Mouse (Mus musculus) CH12.LX (cell line): ENCODE data around the gene Suox. TPM values are rescaled to one million over a fixed set of nuclear protein-coding genes. Genes with fewer than 3 reads are reported as not detected.
A peak's percentile ranks its signal among the peaks of the same experiment; 100 is the strongest.

Experiments used
- DNase-seq: peaks from one replicate; pipeline ENCODE4 v3.0.0-alpha.2; 2013; ENCODE audit errors: extremely low read depth
- H3K27ac ChIP-seq: 2 replicates; pipeline ENCODE4 v1.5.1; 2012; ENCODE audit warnings: low read depth, mild to moderate bottlenecking, control low read depth, moderate library complexity; ENCODE audit not compliant: insufficient read depth
- H3K27me3 ChIP-seq: replicated peaks from 2 replicates; pipeline ENCODE3; 2012; ENCODE audit warnings: inconsistent platforms
- H3K36me3 ChIP-seq, 2 experiments: replicated peaks in 1 of 2; 2 replicates each; pipeline versions ENCODE3 to v1.6.1; 2012; ENCODE audit warnings: inconsistent platforms in 1 of 2, low read length in 1 of 2, mild to moderate bottlenecking in 1 of 2, mixed read lengths in 1 of 2, moderate library complexity in 1 of 2; ENCODE audit not compliant: control insufficient read depth in 1 of 2, insufficient read depth in 1 of 2
- H3K4me1 ChIP-seq, 2 experiments: 2 replicates each; pipeline ENCODE4 v1.6.1; 2012; ENCODE audit warnings: inconsistent platforms in 1 of 2, moderate library complexity in 1 of 2; ENCODE audit not compliant: insufficient read depth in 2 of 2, control insufficient read depth in 1 of 2
- H3K4me2 ChIP-seq: 2 replicates; pipeline ENCODE4 v1.6.1; 2012; ENCODE audit warnings: low read depth, mild to moderate bottlenecking, control low read depth; ENCODE audit not compliant: poor library complexity, insufficient read depth, severe bottlenecking
- H3K4me3 ChIP-seq, 3 experiments: fragments of 150-350 bp in 1 of 3; sonication (generic) in 1 of 3; replicated peaks in 1 of 3; 2 replicates each; pipeline versions ENCODE3 to v1.5.1; 2011 to 2012; ENCODE audit warnings: low read depth in 2 of 3, low read length in 2 of 3, mild to moderate bottlenecking in 2 of 3, moderate library complexity in 2 of 3, control low read depth in 1 of 3, improper control_type of control experiment in 1 of 3, inconsistent platforms in 1 of 3, mixed read lengths in 1 of 3; ENCODE audit not compliant: poor library complexity in 1 of 3
- H3K79me2 ChIP-seq: replicated peaks from 2 replicates; pipeline ENCODE4 v1.6.1; 2012; ENCODE audit warnings: mild to moderate bottlenecking, moderate library complexity; ENCODE audit not compliant: control insufficient read depth, poor library complexity, insufficient read depth, severe bottlenecking; ENCODE audit errors: extremely low read depth
- H3K9ac ChIP-seq: 2 replicates; pipeline ENCODE4 v1.6.1; 2012; ENCODE audit warnings: low read depth, mild to moderate bottlenecking, control low read depth, moderate library complexity; ENCODE audit not compliant: insufficient read depth
- H3K9me3 ChIP-seq: replicated peaks from 2 replicates; pipeline ENCODE3; 2012; ENCODE audit warnings: low read length, inconsistent platforms, mixed read lengths
- BHLHE40 ChIP-seq: IDR thresholded peaks from 2 replicates; pipeline ENCODE4 v1.6.1; 2011; ENCODE audit warnings: mild to moderate bottlenecking, low read depth, low read length, improper control_type of control experiment
- CHD1 ChIP-seq: IDR thresholded peaks from 2 replicates; pipeline ENCODE4 v1.6.1; 2012; ENCODE audit warnings: low read depth, low read length, improper control_type of control experiment, inconsistent platforms
- CTCF ChIP-seq, 2 experiments: IDR thresholded peaks in 1 of 2; conservative IDR thresholded peaks in 1 of 2; 2 replicates each; pipeline ENCODE4 v1.5.1; 2011 to 2012; ENCODE audit warnings: low read depth in 2 of 2, low read length in 2 of 2, improper control_type of control experiment in 1 of 2, inconsistent platforms in 1 of 2, mild to moderate bottlenecking in 1 of 2, moderate library complexity in 1 of 2
- E2F4 ChIP-seq: IDR thresholded peaks from 2 replicates; pipeline ENCODE4 v1.6.1; 2011; ENCODE audit warnings: low read depth, low read length, improper control_type of control experiment; ENCODE audit not compliant: insufficient replicate concordance
- ELF1 ChIP-seq: IDR thresholded peaks from 2 replicates; pipeline ENCODE4 v1.6.1; 2014; ENCODE audit warnings: low read depth, mild to moderate bottlenecking, inconsistent platforms, low read length, improper control_type of control experiment
- EP300 ChIP-seq: IDR thresholded peaks from 2 replicates; pipeline ENCODE4 v1.6.1; 2011; ENCODE audit warnings: low read length, improper control_type of control experiment
- ETS1 ChIP-seq: conservative IDR thresholded peaks from 2 replicates; pipeline ENCODE4 v1.6.1; 2012; ENCODE audit warnings: low read depth, mild to moderate bottlenecking, inconsistent platforms, low read length, improper control_type of control experiment, moderate library complexity
- GABPA ChIP-seq: IDR thresholded peaks from 2 replicates; pipeline ENCODE4 v1.6.1; 2012; ENCODE audit warnings: low read depth, low read length, improper control_type of control experiment, inconsistent platforms; ENCODE audit not compliant: insufficient replicate concordance
- HCFC1 ChIP-seq: IDR thresholded peaks from 2 replicates; pipeline ENCODE4 v1.6.1; 2012; ENCODE audit warnings: low read depth, mild to moderate bottlenecking, inconsistent platforms, low read length, improper control_type of control experiment
- IRF4 ChIP-seq: IDR thresholded peaks from 2 replicates; pipeline ENCODE4 v1.6.1; 2014; ENCODE audit warnings: low read depth, mild to moderate bottlenecking, inconsistent platforms, low read length, improper control_type of control experiment
- JUN ChIP-seq: IDR thresholded peaks from 2 replicates; pipeline ENCODE4 v1.6.1; 2011; ENCODE audit warnings: low read depth, mild to moderate bottlenecking, low read length, improper control_type of control experiment, moderate library complexity; ENCODE audit not compliant: insufficient read depth
- JUND ChIP-seq: conservative IDR thresholded peaks from 2 replicates; pipeline ENCODE4 v1.6.1; 2011; ENCODE audit warnings: low read depth, low read length, improper control_type of control experiment
- KAT2A ChIP-seq: IDR thresholded peaks from 2 replicates; pipeline ENCODE4 v1.6.1; 2012; ENCODE audit warnings: low read length, improper control_type of control experiment, inconsistent platforms; ENCODE audit not compliant: insufficient replicate concordance
- MAFK ChIP-seq: IDR thresholded peaks from 2 replicates; pipeline ENCODE4 v1.6.1; 2011; ENCODE audit warnings: low read length, improper control_type of control experiment; ENCODE audit not compliant: insufficient replicate concordance
- MAX ChIP-seq: IDR thresholded peaks from 2 replicates; pipeline ENCODE4 v1.6.1; 2011; ENCODE audit warnings: low read length, improper control_type of control experiment
- MAZ ChIP-seq: IDR thresholded peaks from 2 replicates; pipeline ENCODE4 v1.6.1; 2012; ENCODE audit warnings: low read depth, mild to moderate bottlenecking, inconsistent platforms, low read length, improper control_type of control experiment, moderate library complexity
- MEF2A ChIP-seq: IDR thresholded peaks from 2 replicates; pipeline ENCODE4 v1.6.1; 2014; ENCODE audit warnings: low read depth, mild to moderate bottlenecking, inconsistent platforms, low read length, improper control_type of control experiment, borderline replicate concordance
- MXI1 ChIP-seq: IDR thresholded peaks from 2 replicates; pipeline ENCODE4 v1.6.1; 2011; ENCODE audit warnings: mild to moderate bottlenecking, low read depth, low read length, improper control_type of control experiment
- MYC ChIP-seq: IDR thresholded peaks from 2 replicates; pipeline ENCODE4 v1.6.1; 2011; ENCODE audit warnings: low read depth, mild to moderate bottlenecking, improper control_type of control experiment, low read length
- NELFE ChIP-seq: IDR thresholded peaks from 2 replicates; pipeline ENCODE4 v1.6.1; 2011; ENCODE audit warnings: low read depth, low read length, improper control_type of control experiment
- NRF1 ChIP-seq: IDR thresholded peaks from 2 replicates; pipeline ENCODE4 v1.6.1; 2014; ENCODE audit warnings: low read depth, mild to moderate bottlenecking, inconsistent platforms, low read length, improper control_type of control experiment, moderate library complexity
- PAX5 ChIP-seq: IDR thresholded peaks from 2 replicates; pipeline ENCODE4 v1.6.1; 2012; ENCODE audit warnings: low read length, inconsistent platforms, mixed read lengths
- POLR2A ChIP-seq: IDR thresholded peaks from 2 replicates; pipeline ENCODE4 v1.6.1; 2011; ENCODE audit warnings: low read depth, mild to moderate bottlenecking, improper control_type of control experiment, low read length
- POLR2AphosphoS2 ChIP-seq: IDR thresholded peaks from 2 replicates; pipeline ENCODE4 v1.6.1; 2011; ENCODE audit warnings: low read depth, low read length, improper control_type of control experiment
- RCOR1 ChIP-seq: conservative IDR thresholded peaks from 2 replicates; pipeline ENCODE4 v1.6.1; 2012; ENCODE audit warnings: low read depth, mild to moderate bottlenecking, inconsistent platforms, low read length, improper control_type of control experiment
- SIN3A ChIP-seq: IDR thresholded peaks from 2 replicates; pipeline ENCODE4 v1.6.1; 2012; ENCODE audit warnings: low read length, improper control_type of control experiment, inconsistent platforms
- SMC3 ChIP-seq: IDR thresholded peaks from 2 replicates; pipeline ENCODE4 v1.6.1; 2011; ENCODE audit warnings: low read depth, low read length, improper control_type of control experiment
- TBP ChIP-seq: conservative IDR thresholded peaks from 2 replicates; pipeline ENCODE4 v1.6.1; 2011; ENCODE audit warnings: low read depth, low read length, improper control_type of control experiment
- TCF12 ChIP-seq: IDR thresholded peaks from 2 replicates; pipeline ENCODE4 v1.6.1; 2014; ENCODE audit warnings: low read depth, mild to moderate bottlenecking, inconsistent platforms, low read length, improper control_type of control experiment
- UBTF ChIP-seq: IDR thresholded peaks from 2 replicates; pipeline ENCODE4 v1.6.1; 2012; ENCODE audit warnings: low read depth, mild to moderate bottlenecking, inconsistent platforms, low read length, improper control_type of control experiment, moderate library complexity
- USF2 ChIP-seq: conservative IDR thresholded peaks from 2 replicates; pipeline ENCODE4 v1.6.1; 2011; ENCODE audit warnings: low read depth, low read length, improper control_type of control experiment
- ZC3H11A ChIP-seq: IDR thresholded peaks from 2 replicates; pipeline ENCODE4 v1.6.1; 2012; ENCODE audit warnings: low read depth, mild to moderate bottlenecking, inconsistent platforms, low read length, improper control_type of control experiment
- ZKSCAN1 ChIP-seq: IDR thresholded peaks from 2 replicates; pipeline ENCODE4 v1.6.1; 2012; ENCODE audit warnings: low read depth, inconsistent platforms, low read length, improper control_type of control experiment, borderline replicate concordance
- ZMIZ1 ChIP-seq: IDR thresholded peaks from 2 replicates; pipeline ENCODE4 v1.6.1; 2012; ENCODE audit warnings: low read depth, mild to moderate bottlenecking, inconsistent platforms, low read length, improper control_type of control experiment
- ZNF384 ChIP-seq: IDR thresholded peaks from 2 replicates; pipeline ENCODE4 v1.6.1; 2012; ENCODE audit warnings: low read depth, low read length, improper control_type of control experiment, inconsistent platforms
- dilution Hi-C: fragments of 300-500 bp; cut with MboI; formaldehyde crosslinking; loops from 2 replicates; pipeline ENCODE4 v1.14.3; 2020; ENCODE audit warnings: low sequenced_read_pairs; ENCODE audit not compliant: extremely low pct_unique_long_range_greater_than_20kb, extremely low pct_ligation_motif_present
- in situ Hi-C: fragments of 300-500 bp; cut with MboI; formaldehyde crosslinking; loops from 3 replicates; pipeline ENCODE4 v1.14.3; 2019; ENCODE audit warnings: low sequenced_read_pairs, low pct_ligation_motif_present, low pct_unique_long_range_greater_than_20kb, mixed read lengths
- polyA plus RNA-seq: library from polyadenylated mRNA; unstranded; fragments of >175 nt; gene quantifications from 2 replicates; pipeline ENCODE4 v1.2.1, GENCODE M21; 2012; ENCODE audit warnings: low read depth; ENCODE audit not compliant: insufficient read length
- total RNA-seq, 2 experiments: library from RNA; depleted of rRNA; stranded (reverse); fragments of 300-350 nt in 1 of 2; fragments of >200 nt in 1 of 2; gene quantifications; 2 replicates each; pipeline ENCODE4 v1.2.3; 2012 to 2014

The Suox gene
- total and polyA plus RNA-seq, 3 experiments = 9.0 to 11.4 (median 10.5) TPM

DNA sequence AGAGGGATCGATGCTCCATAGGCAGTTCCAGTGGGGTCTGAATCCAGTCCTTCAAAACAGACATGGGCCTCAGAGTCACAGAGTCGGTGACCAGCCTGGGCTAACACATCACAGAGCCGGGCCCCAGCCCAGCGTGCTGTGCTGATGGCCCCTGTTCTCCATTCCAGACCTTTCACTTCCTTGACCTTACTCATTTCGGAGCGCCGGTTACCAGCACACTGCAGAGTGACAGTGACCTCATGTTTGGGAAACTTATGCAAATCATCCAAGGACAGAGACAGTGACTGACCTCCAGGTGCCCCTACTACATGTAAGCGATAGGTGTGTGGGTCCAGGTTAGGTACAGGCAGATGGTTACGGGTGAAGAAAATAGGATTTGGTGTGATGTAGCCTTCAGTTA is 2.7 kb downstream of the Suox start (continued):
- peak; percentile 75 for TF ChIP-seq TCF12
- TF ChIP-seq, all 38 proteins: peak for 14

- peaks cover 4% of the 10 kb centered on the region for H3K27me3 ChIP-seq
- dilution Hi-C loops = no loop called here
- H3K4me2 ChIP-seq = peak overlapping the region; percentile 60
- peak overlapping the region; percentile 51 to 84 (median 63) for H3K4me3 ChIP-seq
- H3K27ac ChIP-seq = peak overlapping the region; percentile 68; the same call in 1 of the 2 replicates
- peak overlapping the region; percentile 75 for H3K9ac ChIP-seq
- H3K79me2 ChIP-seq = no peaks in the 10 kb centered on the region
- DNase-seq = peak; percentile 87
- in situ Hi-C loops = no loop called here
- no peaks in the 10 kb centered on the region for H3K9me3 ChIP-seq
- peaks cover 0 to 15% of the 10 kb centered on the region in 2 experiments for H3K36me3 ChIP-seq
- peaks cover 17 to 46% of the 10 kb centered on the region in 2 experiments for H3K4me1 ChIP-seq
- TF ChIP-seq ZMIZ1 (no peak), MYC (peak; percentile 93), ZNF384 (peak; percentile 99), SMC3 (no peak), MAX (peak; percentile 87), CHD1 (no peak), KAT2A (no peak), NRF1 (peak; percentile 69), USF2 (0 out of 2 replicates have a peak, but pooled peaks have one; percentile 27), TCF12 (peak; percentile 50; the same call in 1 of the 2 replicates), ZC3H11A (no peak), EP300 (peak; percentile 73), PAX5 (no peak), BHLHE40 (peak; percentile 100), JUND (peak; percentile 67; the same call in 1 of the 2 replicates), POLR2AphosphoS2 (no peak), UBTF (no peak), POLR2A (no peak), IRF4 (peak; percentile 79; the same call in 1 of the 2 replicates), RCOR1 (peak; percentile 85; the same call in 1 of the 2 replicates), CTCF (conservative IDR thresholded peaks at IDR 0.05 in 1 of 2, IDR thresholded peaks at IDR 0.05 in 1 of 2; ENCODE audit: low read depth in 2 of 2, low read length in 2 of 2) (no peak), ETS1 (peak; percentile 89), ZKSCAN1 (no peak), JUN (peak; percentile 35), MXI1 (peak; percentile 60; the same call in 1 of the 2 replicates), ELF1 (peak; percentile 46; the same call in 1 of the 2 replicates), GABPA (no peak), MEF2A (peak; percentile 80; the same call in 1 of the 2 replicates), E2F4 (no peak), SIN3A (peak; percentile 64), MAZ (peak; percentile 79), HCFC1 (peak; percentile 72), TBP (0 out of 2 replicates have a peak, but pooled peaks have one; percentile 45), NELFE (no peak), MAFK (peak; percentile 25; the same call in 1 of the 2 replicates)
Measured at GRCm38 (mm10) chr10:128668790-128669672, 4.8 kb downstream of the Suox start.
